Mouse (Mus musculus): ENCODE measurements around the gene Igfals.

DNA sequence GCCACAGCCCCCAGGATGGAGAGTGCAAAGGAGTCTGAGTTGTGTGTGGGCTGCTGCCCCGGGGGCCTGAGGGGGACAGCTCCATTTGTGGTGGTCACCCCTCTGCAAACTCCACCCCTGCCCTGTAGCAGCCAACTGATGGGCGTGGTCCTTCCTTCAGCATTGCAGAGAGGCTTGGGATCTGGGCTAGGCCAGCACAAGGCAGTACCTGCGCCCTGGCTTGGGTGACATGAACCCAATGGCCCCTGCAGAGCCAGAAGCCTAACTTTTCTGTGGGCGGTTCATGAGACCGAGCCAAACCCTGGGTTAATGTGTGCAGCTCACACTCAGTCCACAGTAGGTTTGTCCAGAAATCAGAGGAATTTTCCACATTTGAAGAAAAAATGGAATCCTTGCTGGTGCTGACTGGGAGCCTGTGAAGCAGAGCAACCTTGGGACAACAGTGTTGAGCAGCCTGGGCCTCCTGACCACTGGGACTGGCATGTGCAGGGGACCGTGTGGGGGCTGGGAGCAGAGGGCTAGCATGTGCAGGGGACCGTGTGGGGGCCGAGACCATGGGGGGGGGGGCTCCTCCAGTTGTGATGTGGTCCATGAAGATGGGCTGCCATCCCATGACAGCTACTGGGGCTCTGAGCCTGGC lies 7.8 kb upstream of the Igfals start:
- TF ChIP-seq CTCF (IDR thresholded peaks at IDR 0.05; ENCODE audit: control insufficient read depth, insufficient read depth, low read length) (no peak), POLR2A (IDR thresholded peaks at IDR 0.05; ENCODE audit: borderline replicate concordance, control insufficient read depth, low read depth, low read length) (0 out of 2 replicates have a peak, but pooled peaks have one; percentile 18)

Measured in bone marrow, adult 2 months (tissue).